Mouse (Mus musculus) spleen, adult 2 months (tissue): Measurements from ENCODE around the gene Ank2. TPM values are rescaled to one million over a fixed set of nuclear protein-coding genes. Genes with fewer than 3 reads are reported as not detected.

Experiments used
- DNase-seq, 2 experiments: peaks; one replicate each; pipeline versions ENCODE4 v3.0.0 to v3.0.0-alpha.2; 2012 to 2021; ENCODE audit warnings: low spot score in 2 of 2, low read depth in 1 of 2
- H3K27ac ChIP-seq: fragments of 200-500 bp; 2 replicates; pipeline ENCODE4 v1.5.1; 2012; ENCODE audit warnings: low read length, inconsistent platforms; ENCODE audit not compliant: insufficient read depth
- H3K27me3 ChIP-seq: fragments of 200-500 bp; 2 replicates; pipeline ENCODE4 v1.6.1; 2012; ENCODE audit warnings: mild to moderate bottlenecking, moderate library complexity, low read length, inconsistent platforms; ENCODE audit not compliant: control insufficient read depth, insufficient read depth
- H3K36me3 ChIP-seq: fragments of 200-500 bp; 2 replicates; pipeline ENCODE4 v1.6.1; 2012; ENCODE audit warnings: mild to moderate bottlenecking, low read length, inconsistent platforms; ENCODE audit not compliant: control insufficient read depth, insufficient read depth
- H3K4me1 ChIP-seq: fragments of 200-500 bp; 2 replicates; pipeline ENCODE4 v1.6.1; 2011; ENCODE audit warnings: inconsistent platforms; ENCODE audit not compliant: control insufficient read depth, insufficient read depth, insufficient read length
- H3K4me3 ChIP-seq: fragments of 200-500 bp; 2 replicates; pipeline ENCODE4 v1.5.1; 2011; ENCODE audit warnings: mild to moderate bottlenecking, inconsistent platforms; ENCODE audit not compliant: insufficient read depth, insufficient read length; ENCODE audit errors: extremely low read depth
- CTCF ChIP-seq: fragments of 200-500 bp; IDR thresholded peaks from 2 replicates; pipeline ENCODE4 v1.5.1; 2011; ENCODE audit warnings: mild to moderate bottlenecking, inconsistent platforms; ENCODE audit not compliant: insufficient read depth, insufficient read length, insufficient replicate concordance; ENCODE audit errors: extremely low read depth
- POLR2A ChIP-seq: fragments of 200-500 bp; IDR thresholded peaks from 2 replicates; pipeline ENCODE4 v1.6.1; 2011; ENCODE audit warnings: low read depth, low read length, inconsistent platforms
- WGBS: fragments of 180-500 bp; shearing (Covaris S2); methylation state at CpG from one replicate; pipeline ENCODE4 v1.1.7; 2018; 5-methylcytosine and 5-hydroxymethylcytosine counted together
- polyA plus RNA-seq: library from polyadenylated mRNA; depleted of rRNA; stranded (reverse); fragments of >200 nt; gene quantifications from 2 replicates; pipeline ENCODE4 v1.2.3, GENCODE M21; 2012

Ank2 gene
- polyA plus RNA-seq, 1 experiment, result 2.1 TPM

GRCm38 (mm10) chr3:127188086-127188788, 310.9 kb downstream of the Ank2 start:
- no peak for DNase-seq
- H3K36me3 ChIP-seq, result no peaks in the 10 kb centered on the region
- 87% methylated on average over 5 of the region's 5 CpGs for WGBS
- H3K27ac ChIP-seq, result no peak overlapping the region
- TF ChIP-seq POLR2A, result no peak
- TF ChIP-seq CTCF, result no peak
- H3K4me1 ChIP-seq, result no peaks in the 10 kb centered on the region
- no peak overlapping the region for H3K4me3 ChIP-seq
- H3K27me3 ChIP-seq, result no peaks in the 10 kb centered on the region

DNA sequence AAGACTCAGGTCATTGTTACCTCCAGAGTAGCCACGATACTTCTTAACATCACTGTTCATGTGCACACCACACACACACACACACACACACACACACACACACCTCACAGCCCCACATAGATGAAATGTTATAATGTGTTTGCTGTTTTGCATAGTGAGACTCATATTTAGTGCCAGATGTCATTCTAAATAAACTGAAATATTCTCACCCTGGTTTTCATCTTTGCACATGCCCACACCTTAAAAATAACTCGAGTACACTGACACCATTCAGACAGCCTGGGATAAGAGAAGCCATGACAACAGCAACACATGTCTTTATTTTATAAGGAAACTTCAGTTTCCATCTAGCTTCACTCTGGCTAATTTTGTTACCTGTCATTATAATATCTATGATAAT, 312.1 kb downstream of the Ank2 start:
- 77% methylated on average over 2 of the region's 2 CpGs for WGBS
- Histone ChIP-seq H3K36me3 (no peaks in the 10 kb centered on the region), H3K27me3 (no peaks in the 10 kb centered on the region), H3K4me1 (no peaks in the 10 kb centered on the region), H3K27ac (no peak overlapping the region), H3K4me3 (no peak overlapping the region)
- DNase-seq, result no peak
- TF ChIP-seq CTCF (no peak), POLR2A (no peak)

DNA sequence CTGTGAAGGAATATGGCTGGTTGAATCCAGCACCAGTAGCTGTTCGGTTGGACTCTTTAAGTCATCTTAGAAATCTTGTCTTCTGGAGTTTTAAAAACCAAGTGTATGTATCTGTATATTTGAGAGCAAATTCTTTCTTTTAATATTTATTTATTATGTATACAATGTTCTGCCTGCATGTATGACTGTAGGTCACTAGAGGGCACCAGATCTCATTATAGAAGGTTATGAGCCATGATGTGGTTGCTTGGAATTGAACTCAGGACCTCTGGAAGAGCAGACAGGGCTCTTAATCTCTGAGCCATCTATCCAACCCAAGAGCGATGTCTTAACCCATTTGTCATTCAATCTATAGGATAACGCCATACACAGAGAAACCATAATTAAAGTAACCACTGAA, 312.9 kb downstream of the Ank2 start:
- Histone ChIP-seq H3K36me3 (no peaks in the 10 kb centered on the region), H3K4me3 (no peak overlapping the region), H3K27me3 (no peaks in the 10 kb centered on the region), H3K4me1 (no peaks in the 10 kb centered on the region), H3K27ac (no peak overlapping the region)
- 91% methylated on average over 3 of the region's 3 CpGs for WGBS
- TF ChIP-seq CTCF, result no peak
- TF ChIP-seq POLR2A, result no peak
- DNase-seq, result no peak

DNA sequence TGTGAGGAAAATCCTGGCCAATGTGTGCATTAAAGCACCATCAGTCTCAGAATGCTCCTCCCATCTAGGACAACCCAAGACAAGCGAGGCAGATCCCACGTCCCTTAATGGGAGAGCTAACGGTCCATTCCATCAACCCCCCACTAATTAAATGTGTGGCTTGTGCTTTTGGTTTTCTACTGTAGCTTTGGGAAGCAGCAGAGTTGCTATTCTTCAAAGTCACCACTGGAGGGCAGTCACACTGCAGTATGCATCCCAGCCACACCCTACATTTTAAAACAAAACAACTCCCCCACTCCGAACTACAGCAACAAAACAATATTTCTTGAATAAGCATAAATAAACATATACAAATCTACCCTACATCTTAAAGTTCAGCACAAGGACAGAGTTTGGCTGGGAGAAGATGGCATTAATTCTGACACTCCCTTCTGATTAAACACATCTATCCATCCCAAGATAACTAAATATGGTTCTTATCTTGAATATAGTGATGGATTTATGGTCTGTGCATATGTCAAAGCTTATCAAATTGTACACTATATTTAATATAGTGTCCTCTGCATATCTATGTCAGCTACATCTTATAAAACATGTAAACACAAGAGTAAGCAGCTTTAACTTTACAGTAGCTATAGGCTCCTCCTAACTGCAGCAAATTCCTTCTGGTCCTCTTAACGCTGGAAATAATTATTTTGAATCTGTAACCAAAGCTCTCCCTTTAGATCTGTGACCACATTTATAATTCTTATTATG, 315.0 kb downstream of the Ank2 start:
- WGBS, result 19% methylated on average over 5 of the region's 5 CpGs
- TF ChIP-seq POLR2A (no peak), CTCF (no peak; the same call in 1 of the 2 replicates)
- Histone ChIP-seq H3K4me1 (no peaks in the 10 kb centered on the region), H3K36me3 (no peaks in the 10 kb centered on the region), H3K27ac (no peak overlapping the region), H3K27me3 (no peaks in the 10 kb centered on the region), H3K4me3 (no peak overlapping the region)
- no peak for DNase-seq

DNA sequence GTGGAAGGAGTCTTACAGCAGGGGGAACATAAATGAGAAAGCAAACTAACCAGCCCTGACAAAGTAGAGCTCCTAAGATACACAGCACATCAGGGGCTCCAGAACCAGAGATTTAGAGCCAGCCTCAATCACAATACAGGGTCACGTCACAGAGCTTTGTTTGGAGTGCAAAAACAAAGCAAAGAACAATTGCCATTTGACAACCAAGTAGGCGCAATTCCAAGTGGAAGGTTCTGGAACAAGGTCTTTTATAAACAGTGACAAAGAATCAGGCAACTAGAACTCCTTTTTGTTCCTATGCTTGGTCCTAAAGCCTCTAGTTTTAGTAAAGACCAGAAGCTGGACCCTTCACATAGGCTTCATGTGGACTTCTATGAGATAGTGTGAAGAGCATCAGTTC, 326.5 kb downstream of the Ank2 start:
- 86% methylated on average over 2 of the region's 2 CpGs for WGBS
- DNase-seq, result no peak
- Histone ChIP-seq H3K36me3 (no peaks in the 10 kb centered on the region), H3K27ac (no peak overlapping the region), H3K27me3 (no peaks in the 10 kb centered on the region), H3K4me3 (no peak overlapping the region), H3K4me1 (no peaks in the 10 kb centered on the region)
- no peak for TF ChIP-seq CTCF

DNA sequence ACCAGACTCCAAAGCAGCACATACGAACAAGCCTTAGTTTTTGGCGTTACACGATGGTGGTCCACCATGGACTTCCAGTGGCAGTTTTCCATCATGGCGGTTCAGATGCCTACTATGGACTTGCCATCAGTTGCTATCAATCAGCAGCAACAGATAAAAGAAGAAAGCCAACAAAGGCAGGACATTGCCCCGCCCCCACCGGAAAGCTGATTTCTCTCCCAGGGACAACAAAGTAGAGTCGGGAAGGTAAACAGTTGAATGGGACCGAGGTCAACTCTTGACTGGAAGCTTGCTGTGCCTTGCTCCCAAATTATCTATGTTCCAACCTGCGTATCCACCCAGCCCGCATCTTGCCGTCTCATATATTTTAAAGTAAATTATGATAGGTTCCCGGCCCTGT, 328.9 kb downstream of the Ank2 start:
- H3K27ac ChIP-seq, result no peak overlapping the region
- no peak overlapping the region for H3K4me3 ChIP-seq
- no peak for DNase-seq
- WGBS, result 91% methylated on average over 12 of the region's 12 CpGs
- H3K36me3 ChIP-seq, result no peaks in the 10 kb centered on the region
- no peaks in the 10 kb centered on the region for H3K4me1 ChIP-seq
- TF ChIP-seq CTCF (no peak), POLR2A (no peak)
- no peaks in the 10 kb centered on the region for H3K27me3 ChIP-seq

DNA sequence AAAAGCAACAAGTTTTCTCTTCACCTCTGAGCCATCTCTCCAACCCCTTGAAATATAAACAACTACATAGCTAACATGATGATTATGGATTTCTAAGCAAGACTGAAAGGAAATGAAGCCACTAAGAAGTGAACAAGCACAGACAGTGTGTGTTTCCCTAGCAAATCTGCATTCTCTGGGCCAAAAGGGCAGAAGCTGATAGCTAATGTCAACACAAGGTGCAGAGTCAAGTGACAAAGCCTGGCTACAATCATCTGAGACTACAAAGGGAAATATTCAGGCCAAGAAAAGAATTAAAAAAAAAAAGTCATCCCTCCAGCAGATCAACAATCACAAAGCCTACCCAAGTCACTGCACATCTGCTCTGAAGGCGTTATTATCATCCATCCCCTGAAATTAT, 330.0 kb downstream of the Ank2 start:
- WGBS, result 94% methylated on average over 1 of the region's 1 CpGs
- Histone ChIP-seq H3K4me3 (no peak overlapping the region), H3K36me3 (no peaks in the 10 kb centered on the region), H3K27me3 (no peaks in the 10 kb centered on the region), H3K4me1 (no peaks in the 10 kb centered on the region), H3K27ac (no peak overlapping the region)
- TF ChIP-seq POLR2A (no peak), CTCF (no peak)
- DNase-seq, result no peak
